Mouse (Mus musculus): ENCODE measurements around the gene Utrn. TPM values are rescaled to one million over a fixed set of nuclear protein-coding genes. Genes with fewer than 3 reads are reported as not detected.

Gene Utrn
- polyA plus RNA-seq, 1 experiment from 2014 or later = 67.9 TPM

DNA sequence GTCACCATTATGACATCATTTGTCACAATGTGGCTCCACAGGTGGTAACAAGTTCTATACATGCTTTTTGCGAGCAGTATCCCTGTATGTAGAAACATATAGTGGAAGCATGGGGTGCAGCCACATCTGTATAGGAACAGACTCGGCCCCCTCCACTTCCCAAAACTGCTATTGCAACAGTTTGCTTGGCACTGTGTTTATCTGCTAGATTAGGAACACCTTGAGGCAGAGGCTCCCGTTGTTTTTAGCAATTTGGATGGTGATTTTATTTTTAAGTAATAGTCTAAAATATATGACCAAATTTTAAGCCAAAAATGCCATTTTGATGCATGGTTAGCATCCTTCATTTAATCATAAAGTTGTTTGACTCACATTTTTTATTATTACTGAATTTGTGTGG is 491.4 kb downstream of the Utrn start:
- no peaks in the 10 kb centered on the region for H3K4me1 ChIP-seq (ENCODE audit: insufficient read depth)
- no peak overlapping the region for H3K9ac ChIP-seq
- H3K27me3 ChIP-seq (ENCODE audit: insufficient read depth, low read length) = no peaks in the 10 kb centered on the region
- no peak overlapping the region for H3K4me2 ChIP-seq
- TF ChIP-seq CTCF (IDR thresholded peaks at IDR 0.05; ENCODE audit: low read depth) = no peak
- no peaks in the 10 kb centered on the region for H3K36me3 ChIP-seq (ENCODE audit: insufficient read depth)
- DNase-seq (no peak), ATAC-seq (ENCODE audit: insufficient read depth) (no peak)
- 59% methylated on average over 3 of the region's 3 CpGs for WGBS
- H3K4me3 ChIP-seq (ENCODE audit: low read depth, low read length) = no peak overlapping the region
- no peak overlapping the region for H3K27ac ChIP-seq (ENCODE audit: low read depth)
- H3K9me3 ChIP-seq (ENCODE audit: low read depth, low read length) = no peaks in the 10 kb centered on the region

DNA sequence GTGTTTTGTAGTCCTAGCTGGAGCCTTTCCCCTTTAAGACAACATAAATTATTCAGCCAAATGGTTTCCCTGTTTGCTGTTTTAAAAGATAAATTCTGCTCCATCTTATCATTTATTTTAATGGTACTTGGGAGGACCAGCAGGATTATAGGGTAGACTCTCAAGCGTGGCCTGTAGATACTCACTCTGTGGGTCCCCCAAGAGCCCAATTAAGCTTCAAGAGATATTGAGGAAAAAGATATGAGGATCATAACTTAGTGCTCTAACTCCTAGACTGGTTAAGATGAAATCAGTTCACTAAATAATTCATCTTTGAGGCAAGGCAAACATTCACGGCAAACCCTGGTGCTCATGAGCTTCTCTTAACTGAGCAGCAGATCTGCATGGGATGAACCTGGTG is 493.1 kb downstream of the Utrn start:
- no peak overlapping the region for H3K4me3 ChIP-seq (ENCODE audit: low read depth, low read length)
- ATAC-seq (ENCODE audit: insufficient read depth) (no peak), DNase-seq (no peak)
- H3K27ac ChIP-seq (ENCODE audit: low read depth) = no peak overlapping the region
- no peak overlapping the region for H3K9ac ChIP-seq
- no peaks in the 10 kb centered on the region for H3K27me3 ChIP-seq (ENCODE audit: insufficient read depth, low read length)
- no peak overlapping the region for H3K4me2 ChIP-seq
- WGBS = 61% methylated on average over 2 of the region's 2 CpGs
- no peaks in the 10 kb centered on the region for H3K36me3 ChIP-seq (ENCODE audit: insufficient read depth)
- TF ChIP-seq CTCF (IDR thresholded peaks at IDR 0.05; ENCODE audit: low read depth) = no peak
- H3K4me1 ChIP-seq (ENCODE audit: insufficient read depth) = no peaks in the 10 kb centered on the region
- no peaks in the 10 kb centered on the region for H3K9me3 ChIP-seq (ENCODE audit: low read depth, low read length)

DNA sequence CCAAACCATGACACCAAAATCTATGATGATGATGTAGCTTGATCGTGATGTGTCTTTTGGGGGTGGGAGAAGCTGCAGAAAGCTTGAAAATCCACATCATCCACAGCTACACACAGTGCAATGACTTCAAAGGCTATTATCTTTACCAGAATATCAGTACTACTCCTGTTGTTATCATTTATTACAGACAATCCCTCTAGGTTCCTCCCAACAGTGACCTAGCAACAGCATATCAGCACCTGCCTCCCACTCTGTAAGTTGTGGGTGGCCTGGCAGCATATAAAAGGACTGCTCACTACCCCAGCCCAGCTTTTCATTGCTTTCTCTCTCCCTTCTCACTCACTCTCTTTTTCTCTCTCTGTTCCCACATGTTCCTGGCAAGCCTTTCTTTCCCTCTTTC is 494.4 kb downstream of the Utrn start:
- no peak overlapping the region for H3K27ac ChIP-seq (ENCODE audit: low read depth)
- no peak for TF ChIP-seq CTCF (IDR thresholded peaks at IDR 0.05; ENCODE audit: low read depth)
- 60% methylated on average over 1 of the region's 1 CpGs for WGBS

DNA sequence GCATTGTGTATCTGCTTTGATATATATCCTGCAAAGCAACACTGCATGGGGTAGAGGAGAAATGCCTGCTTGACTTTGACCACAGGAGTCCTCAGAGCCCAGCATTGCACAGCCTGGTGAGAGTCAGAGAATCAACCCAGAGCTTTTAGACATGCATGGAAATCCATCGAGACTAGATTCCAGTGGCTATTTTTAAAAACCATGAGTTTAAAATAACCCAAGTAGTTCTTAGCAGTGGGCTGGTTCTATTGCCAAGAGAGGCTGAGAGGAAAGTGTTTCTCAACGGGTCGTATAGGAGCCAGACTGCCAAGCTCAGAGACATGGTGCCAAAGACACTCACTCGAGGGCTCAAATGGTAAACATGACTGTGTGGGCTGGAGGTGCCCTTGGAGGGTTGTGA is 514.6 kb downstream of the Utrn start:
- 64% methylated on average over 4 of the region's 4 CpGs for WGBS
- no peak overlapping the region for H3K27ac ChIP-seq (ENCODE audit: low read depth)
- peak; percentile 27 for DNase-seq
- no peaks in the 10 kb centered on the region for H3K27me3 ChIP-seq (ENCODE audit: insufficient read depth, low read length)
- ATAC-seq (ENCODE audit: insufficient read depth) = peak; percentile 41; the same call in 1 of the 2 replicates
- no peak overlapping the region for H3K4me2 ChIP-seq
- no peak overlapping the region for H3K9ac ChIP-seq
- no peaks in the 10 kb centered on the region for H3K9me3 ChIP-seq (ENCODE audit: low read depth, low read length)
- H3K36me3 ChIP-seq (ENCODE audit: insufficient read depth) = no peaks in the 10 kb centered on the region
- TF ChIP-seq CTCF (IDR thresholded peaks at IDR 0.05; ENCODE audit: low read depth) = no peak
- no peak overlapping the region for H3K4me3 ChIP-seq (ENCODE audit: low read depth, low read length)
- no peaks in the 10 kb centered on the region for H3K4me1 ChIP-seq (ENCODE audit: insufficient read depth)

More for the DNA sequence above, 494.4 kb downstream of the Utrn start:
- no peak overlapping the region for H3K4me2 ChIP-seq
- H3K36me3 ChIP-seq (ENCODE audit: insufficient read depth) = no peaks in the 10 kb centered on the region
- H3K9ac ChIP-seq = no peak overlapping the region
- ATAC-seq (ENCODE audit: insufficient read depth) (no peak; the same call in 1 of the 2 replicates), DNase-seq (no peak)
- H3K4me1 ChIP-seq (ENCODE audit: insufficient read depth) = no peaks in the 10 kb centered on the region
- H3K27me3 ChIP-seq (ENCODE audit: insufficient read depth, low read length) = no peaks in the 10 kb centered on the region
- H3K4me3 ChIP-seq (ENCODE audit: low read depth, low read length) = no peak overlapping the region
- H3K9me3 ChIP-seq (ENCODE audit: low read depth, low read length) = no peaks in the 10 kb centered on the region

DNA sequence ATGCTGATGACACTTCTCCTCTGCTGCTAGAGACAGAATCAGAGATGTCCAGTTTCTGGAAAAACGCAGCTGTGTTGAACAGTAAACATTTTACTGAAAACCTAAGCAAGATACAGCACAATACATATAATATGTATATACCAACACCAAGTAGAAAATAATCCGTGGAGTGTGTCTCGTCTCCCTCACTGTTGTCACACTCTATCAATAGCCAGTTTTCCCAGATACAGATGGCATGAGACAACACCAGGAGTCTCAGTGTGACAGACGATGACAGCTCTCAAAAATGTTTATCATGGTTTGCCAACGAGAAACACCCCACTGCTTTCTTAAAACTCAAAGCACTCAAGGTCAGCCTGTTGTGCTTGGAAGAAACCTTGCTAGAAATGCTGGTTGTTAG is 515.1 kb downstream of the Utrn start:
- Histone ChIP-seq H3K4me3 (ENCODE audit: low read depth, low read length) (no peak overlapping the region), H3K9me3 (ENCODE audit: low read depth, low read length) (no peaks in the 10 kb centered on the region), H3K27ac (ENCODE audit: low read depth) (no peak overlapping the region), H3K9ac (no peak overlapping the region), H3K4me2 (no peak overlapping the region), H3K27me3 (ENCODE audit: insufficient read depth, low read length) (no peaks in the 10 kb centered on the region), H3K36me3 (ENCODE audit: insufficient read depth) (no peaks in the 10 kb centered on the region), H3K4me1 (ENCODE audit: insufficient read depth) (no peaks in the 10 kb centered on the region)
- 48% methylated on average over 5 of the region's 5 CpGs for WGBS
- no peak for TF ChIP-seq CTCF (IDR thresholded peaks at IDR 0.05; ENCODE audit: low read depth)
- ATAC-seq (ENCODE audit: insufficient read depth) (no peak; the same call in 1 of the 2 replicates), DNase-seq (no peak)

DNA sequence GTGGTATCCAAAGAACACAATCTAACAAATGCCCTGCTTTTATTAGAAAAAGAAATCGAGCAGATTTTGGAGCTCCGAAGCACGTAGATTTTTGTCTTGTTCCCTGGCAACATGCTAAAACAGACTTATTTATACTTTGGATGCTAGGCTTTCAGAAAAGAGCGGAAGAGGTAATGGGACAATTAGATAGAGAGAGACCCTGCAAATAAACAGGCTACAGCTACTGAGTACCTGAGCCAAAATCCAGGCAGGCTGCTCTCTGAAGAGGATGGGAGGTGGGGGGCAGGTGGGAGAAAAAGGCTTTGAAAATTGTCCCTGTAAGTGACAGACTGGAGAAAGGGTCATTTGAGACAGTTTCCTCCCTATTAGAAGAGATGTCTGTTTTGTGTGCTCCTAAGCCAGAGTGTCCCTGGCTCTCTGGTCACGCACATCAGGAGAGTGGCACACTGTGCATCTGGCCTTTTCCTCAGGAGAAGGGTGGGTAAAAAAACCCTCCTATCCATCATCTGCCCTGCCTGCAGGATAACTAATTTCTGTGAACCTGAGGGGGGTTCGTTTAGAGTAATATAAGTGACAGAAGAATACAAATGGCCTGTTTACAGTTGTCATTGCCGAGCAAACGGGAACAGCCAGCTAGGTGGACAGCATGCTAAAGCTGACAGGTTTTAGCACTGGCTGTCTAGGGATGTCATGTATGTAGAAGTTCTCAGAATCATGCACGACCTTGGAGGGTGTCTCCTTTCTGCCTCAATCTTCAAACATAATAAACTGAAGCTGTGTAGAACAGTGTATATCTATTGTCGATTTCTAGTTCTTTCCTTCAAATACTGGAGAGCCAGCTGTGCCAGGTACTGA is 529.2 kb downstream of the Utrn start:
- no peak for TF ChIP-seq CTCF (IDR thresholded peaks at IDR 0.05; ENCODE audit: low read depth)
- WGBS = 63% methylated on average over 10 of the region's 10 CpGs
- no peak overlapping the region for H3K27ac ChIP-seq (ENCODE audit: low read depth)
- H3K27me3 ChIP-seq (ENCODE audit: insufficient read depth, low read length) = no peaks in the 10 kb centered on the region
- DNase-seq = no peak
- no peaks in the 10 kb centered on the region for H3K4me1 ChIP-seq (ENCODE audit: insufficient read depth)
- no peaks in the 10 kb centered on the region for H3K36me3 ChIP-seq (ENCODE audit: insufficient read depth)
- H3K4me2 ChIP-seq = no peak overlapping the region
- H3K4me3 ChIP-seq (ENCODE audit: low read depth, low read length) = no peak overlapping the region
- no peak for ATAC-seq (ENCODE audit: insufficient read depth)
- H3K9me3 ChIP-seq (ENCODE audit: low read depth, low read length) = no peaks in the 10 kb centered on the region
- H3K9ac ChIP-seq = no peak overlapping the region

DNA sequence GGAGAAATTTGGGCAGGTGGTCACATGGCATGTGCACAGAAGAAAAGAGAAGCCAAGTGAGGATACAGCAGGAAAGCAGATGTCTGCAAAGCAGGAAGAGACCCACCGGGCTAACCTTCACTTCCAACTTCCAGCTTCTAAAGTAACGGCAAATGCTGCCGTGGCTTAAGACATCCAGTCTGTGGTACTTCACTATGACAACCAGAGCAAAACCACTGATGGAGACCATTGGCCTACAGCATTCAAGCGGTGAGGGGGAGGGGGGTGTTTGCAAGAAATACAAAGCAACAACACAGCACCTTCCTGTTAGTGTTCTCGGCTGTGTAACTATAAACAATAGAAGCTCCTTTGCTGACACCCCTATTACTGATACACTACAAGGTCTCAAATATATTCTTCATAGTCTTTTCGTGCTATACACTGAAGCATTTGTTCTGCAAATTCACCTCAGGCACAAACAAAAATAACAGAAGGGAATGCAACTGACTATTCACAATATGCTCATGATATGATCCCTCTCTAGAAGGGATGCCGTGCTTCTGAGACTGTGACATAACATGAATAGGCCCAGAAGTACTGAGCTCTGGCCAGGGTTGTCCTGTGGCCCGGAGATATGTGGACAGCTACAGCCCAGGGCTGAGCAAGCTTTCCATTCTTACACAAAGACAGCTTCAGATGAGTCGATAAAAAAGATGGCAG is 530.0 kb downstream of the Utrn start:
- H3K9ac ChIP-seq = no peak overlapping the region
- no peak overlapping the region for H3K4me3 ChIP-seq (ENCODE audit: low read depth, low read length)

More for the DNA sequence above, 530.0 kb downstream of the Utrn start:
- ATAC-seq (ENCODE audit: insufficient read depth) (no peak), DNase-seq (no peak)
- H3K36me3 ChIP-seq (ENCODE audit: insufficient read depth) = no peaks in the 10 kb centered on the region
- no peak overlapping the region for H3K4me2 ChIP-seq
- TF ChIP-seq CTCF (IDR thresholded peaks at IDR 0.05; ENCODE audit: low read depth) = no peak
- no peak overlapping the region for H3K27ac ChIP-seq (ENCODE audit: low read depth)
- no peaks in the 10 kb centered on the region for H3K9me3 ChIP-seq (ENCODE audit: low read depth, low read length)
- no peaks in the 10 kb centered on the region for H3K4me1 ChIP-seq (ENCODE audit: insufficient read depth)
- 80% methylated on average over 9 of the region's 9 CpGs for WGBS
- H3K27me3 ChIP-seq (ENCODE audit: insufficient read depth, low read length) = no peaks in the 10 kb centered on the region

Other genes starting within 250 kb of the Utrn start
- 1.4 and 2.3 TPM in 2 replicates for gene Stx11, start 94.9 kb upstream of the Utrn start, polyA plus RNA-seq (2014; fragmentation: Nextera tagmentation; extraction: Ambion mirVana)
- gene Sf3b5, start 136.0 kb upstream of the Utrn start, polyA plus RNA-seq (2014; fragmentation: Nextera tagmentation; extraction: Ambion mirVana) = 42.3 and 44.2 TPM in 2 replicates
- gene Plagl1, start 191.1 kb upstream of the Utrn start, polyA plus RNA-seq (2014; fragmentation: Nextera tagmentation; extraction: Ambion mirVana) = 206 and 216 TPM in 2 replicates